Mouse (Mus musculus) heart, embryonic 13.5 days (tissue): ENCODE results near the gene Fggy. TPM values are rescaled to one million over a fixed set of nuclear protein-coding genes. Genes with fewer than 3 reads are reported as not detected.

ENCODE experiments used
- ATAC-seq: fragments of 200-750 bp; cut with Nextera tagmentation; 2 replicates; pipeline ENCODE4 v1.8.0; 2017; ENCODE audit warnings: moderate TSS enrichment; ENCODE audit not compliant: insufficient number of reproducible peaks, low FRiP score, low TSS enrichment; ENCODE audit errors: extremely low read depth
- H3K27ac ChIP-seq: fragments of 300-500 bp; sonication (generic); replicated peaks from 2 replicates; pipeline ENCODE4 v1.5.1; 2015; ENCODE audit warnings: moderate library complexity, mild to moderate bottlenecking, inconsistent platforms
- H3K27me3 ChIP-seq: fragments of 300-500 bp; sonication (generic); replicated peaks from 2 replicates; pipeline ENCODE4 v1.6.1; 2015; ENCODE audit warnings: mild to moderate bottlenecking, inconsistent platforms
- H3K36me3 ChIP-seq: fragments of 300-500 bp; sonication (generic); 2 replicates; pipeline ENCODE4 v1.6.1; 2015; ENCODE audit warnings: mild to moderate bottlenecking, inconsistent platforms
- H3K4me1 ChIP-seq: fragments of 300-500 bp; sonication (generic); 2 replicates; pipeline ENCODE4 v1.6.1; 2015; ENCODE audit warnings: inconsistent platforms
- H3K4me2 ChIP-seq: fragments of 300-500 bp; sonication (generic); 2 replicates; pipeline ENCODE4 v1.6.1; 2015; ENCODE audit warnings: inconsistent platforms, mild to moderate bottlenecking, moderate library complexity
- H3K4me3 ChIP-seq: fragments of 300-500 bp; sonication (generic); 2 replicates; pipeline ENCODE4 v1.5.1; 2015; ENCODE audit warnings: moderate library complexity, mild to moderate bottlenecking, inconsistent platforms
- H3K9ac ChIP-seq: fragments of 300-500 bp; sonication (generic); 2 replicates; pipeline ENCODE4 v1.6.1; 2015; ENCODE audit warnings: inconsistent platforms, mild to moderate bottlenecking, moderate library complexity
- H3K9me3 ChIP-seq: fragments of 300-500 bp; sonication (generic); 2 replicates; pipeline ENCODE4 v1.6.1; 2016; ENCODE audit warnings: inconsistent platforms
- WGBS: fragments of 180-500 bp; shearing (Covaris S2); methylation state at CpG from one replicate; pipeline ENCODE4 v1.1.7; 2015; ENCODE audit warnings: mixed read lengths; 5-methylcytosine and 5-hydroxymethylcytosine counted together
- polyA plus RNA-seq: library from polyadenylated mRNA; unstranded; fragments of >200 nt; fragmentation: Nextera tagmentation; extraction: Ambion mirVana; gene quantifications from 2 replicates; pipeline ENCODE4 v1.2.1, GENCODE M21; 2015

Gene Fggy
- polyA plus RNA-seq, 1 experiment from 2014 or later, result 4.2 TPM

- Histone ChIP-seq H3K4me3 (no peak overlapping the region), H3K4me1 (peaks cover 17% of the 10 kb centered on the region), H3K27ac (no peak overlapping the region), H3K27me3 (no peaks in the 10 kb centered on the region), H3K36me3 (no peaks in the 10 kb centered on the region), H3K4me2 (no peak overlapping the region), H3K9me3 (no peaks in the 10 kb centered on the region), H3K9ac (no peak overlapping the region)
- ATAC-seq, result no peak
- 46% methylated on average over 7 of the region's 7 CpGs for WGBS
Measured at GRCm38 (mm10) chr4:95793647-95794328, 236.5 kb downstream of the Fggy start.

- WGBS, result 23% methylated on average over 6 of the region's 6 CpGs
- Histone ChIP-seq H3K9ac (0 out of 2 replicates have a peak overlapping the region, but pooled peaks have one; percentile 24), H3K4me1 (peaks cover 19% of the 10 kb centered on the region), H3K4me2 (no peak overlapping the region), H3K9me3 (no peaks in the 10 kb centered on the region), H3K4me3 (no peak overlapping the region), H3K36me3 (no peaks in the 10 kb centered on the region), H3K27ac (0 out of 2 replicates have a peak overlapping the region, but pooled peaks have one; percentile 24), H3K27me3 (no peaks in the 10 kb centered on the region)
- ATAC-seq, result no peak
Measured at GRCm38 (mm10) chr4:95794651-95795050, 237.3 kb downstream of the Fggy start.

- Histone ChIP-seq H3K4me3 (no peak overlapping the region), H3K9me3 (no peaks in the 10 kb centered on the region), H3K4me2 (no peak overlapping the region), H3K4me1 (peaks cover 19% of the 10 kb centered on the region), H3K27ac (no peak overlapping the region), H3K27me3 (no peaks in the 10 kb centered on the region), H3K36me3 (no peaks in the 10 kb centered on the region), H3K9ac (no peak overlapping the region)
- WGBS, result 39% methylated on average over 2 of the region's 2 CpGs
- ATAC-seq, result no peak
Measured at GRCm38 (mm10) chr4:95795283-95795682, 238.0 kb downstream of the Fggy start.

GRCm38 (mm10) chr4:95819650-95820049, 262.3 kb downstream of the Fggy start:
- no peak overlapping the region for H3K9ac ChIP-seq
- no peak overlapping the region for H3K4me3 ChIP-seq
- H3K4me2 ChIP-seq, result no peak overlapping the region
- H3K36me3 ChIP-seq, result no peaks in the 10 kb centered on the region
- ATAC-seq, result no peak
- H3K27me3 ChIP-seq, result no peaks in the 10 kb centered on the region
- no peak overlapping the region for H3K27ac ChIP-seq
- no peaks in the 10 kb centered on the region for H3K4me1 ChIP-seq
- H3K9me3 ChIP-seq, result no peaks in the 10 kb centered on the region
- WGBS, result 68% methylated on average over 2 of the region's 2 CpGs

GRCm38 (mm10) chr4:95821906-95822579, 264.7 kb downstream of the Fggy start:
- no peak for ATAC-seq
- Histone ChIP-seq H3K36me3 (no peaks in the 10 kb centered on the region), H3K4me3 (no peak overlapping the region), H3K9ac (no peak overlapping the region), H3K4me1 (no peaks in the 10 kb centered on the region), H3K4me2 (no peak overlapping the region), H3K27ac (no peak overlapping the region), H3K27me3 (no peaks in the 10 kb centered on the region), H3K9me3 (no peaks in the 10 kb centered on the region)
- 60% methylated on average over 3 of the region's 3 CpGs for WGBS

- Histone ChIP-seq H3K4me1 (no peaks in the 10 kb centered on the region), H3K36me3 (no peaks in the 10 kb centered on the region), H3K9ac (no peak overlapping the region), H3K27me3 (no peaks in the 10 kb centered on the region), H3K4me3 (no peak overlapping the region), H3K9me3 (no peaks in the 10 kb centered on the region), H3K27ac (no peak overlapping the region), H3K4me2 (no peak overlapping the region)
- ATAC-seq, result no peak
- 81% methylated on average over 4 of the region's 4 CpGs for WGBS
Measured at GRCm38 (mm10) chr4:95828164-95828563, 270.9 kb downstream of the Fggy start.

GRCm38 (mm10) chr4:95830320-95830719, 273.0 kb downstream of the Fggy start:
- 88% methylated on average over 2 of the region's 2 CpGs for WGBS
- no peak overlapping the region for H3K4me3 ChIP-seq
- H3K9me3 ChIP-seq, result no peaks in the 10 kb centered on the region
- H3K27ac ChIP-seq, result no peak overlapping the region
- H3K4me2 ChIP-seq, result no peak overlapping the region
- H3K9ac ChIP-seq, result no peak overlapping the region
- H3K36me3 ChIP-seq, result no peaks in the 10 kb centered on the region
- H3K27me3 ChIP-seq, result no peaks in the 10 kb centered on the region
- ATAC-seq, result no peak
- no peaks in the 10 kb centered on the region for H3K4me1 ChIP-seq

GRCm38 (mm10) chr4:95839860-95840259, 282.6 kb downstream of the Fggy start:
- H3K27me3 ChIP-seq, result no peaks in the 10 kb centered on the region
- H3K27ac ChIP-seq, result no peak overlapping the region
- H3K4me2 ChIP-seq, result no peak overlapping the region
- no peak for ATAC-seq
- H3K36me3 ChIP-seq, result no peaks in the 10 kb centered on the region
- H3K4me1 ChIP-seq, result no peaks in the 10 kb centered on the region
- H3K9me3 ChIP-seq, result no peaks in the 10 kb centered on the region
- WGBS, result 69% methylated on average over 1 of the region's 1 CpGs
- H3K4me3 ChIP-seq, result no peak overlapping the region
- no peak overlapping the region for H3K9ac ChIP-seq

GRCm38 (mm10) chr4:95840389-95841053, 283.2 kb downstream of the Fggy start:
- Histone ChIP-seq H3K27ac (no peak overlapping the region), H3K27me3 (no peaks in the 10 kb centered on the region), H3K36me3 (no peaks in the 10 kb centered on the region), H3K4me2 (no peak overlapping the region), H3K9ac (no peak overlapping the region), H3K4me3 (no peak overlapping the region), H3K9me3 (no peaks in the 10 kb centered on the region), H3K4me1 (peaks cover 4% of the 10 kb centered on the region)
- ATAC-seq, result no peak
- WGBS, result 84% methylated on average over 6 of the region's 6 CpGs

GRCm38 (mm10) chr4:95845981-95846617, 288.8 kb downstream of the Fggy start:
- no peak overlapping the region for H3K4me2 ChIP-seq
- WGBS, result 27% methylated on average over 6 of the region's 6 CpGs
- no peaks in the 10 kb centered on the region for H3K27me3 ChIP-seq
- no peak overlapping the region for H3K4me3 ChIP-seq
- peaks cover 23% of the 10 kb centered on the region for H3K4me1 ChIP-seq
- no peaks in the 10 kb centered on the region for H3K9me3 ChIP-seq
- no peak for ATAC-seq
- peak overlapping the region; percentile 53 for H3K27ac ChIP-seq
- H3K9ac ChIP-seq, result no peak overlapping the region
- H3K36me3 ChIP-seq, result no peaks in the 10 kb centered on the region

GRCm38 (mm10) chr4:95847219-95847618, 289.9 kb downstream of the Fggy start:
- Histone ChIP-seq H3K9me3 (no peaks in the 10 kb centered on the region), H3K27ac (no peak overlapping the region), H3K9ac (no peak overlapping the region), H3K4me1 (peaks cover 23% of the 10 kb centered on the region), H3K27me3 (no peaks in the 10 kb centered on the region), H3K4me2 (no peak overlapping the region), H3K4me3 (no peak overlapping the region), H3K36me3 (no peaks in the 10 kb centered on the region)
- no peak for ATAC-seq
